Mouse (Mus musculus) limb, embryonic 15.5 days (tissue): ENCODE results near the gene Spcs3. TPM values are rescaled to one million over a fixed set of nuclear protein-coding genes. Genes with fewer than 3 reads are reported as not detected.
A peak's percentile ranks its signal among the peaks of the same experiment; 100 is the strongest.
"Not testable (repeated sequence)": the region's sequence is repeated elsewhere in the genome, so short reads cannot be mapped to it uniquely, and the experiment has no call there.

ENCODE experiments used
- ATAC-seq: fragments of 200-750 bp; cut with Nextera tagmentation; 2 replicates; pipeline ENCODE4 v1.8.0; 2017; ENCODE audit warnings: low read depth, moderate TSS enrichment; ENCODE audit not compliant: insufficient number of reproducible peaks, low FRiP score, low TSS enrichment
- H3K27ac ChIP-seq: fragments of 300-500 bp; sonication (generic); 2 replicates; pipeline ENCODE4 v1.5.1; 2015; ENCODE audit warnings: moderate library complexity, mild to moderate bottlenecking, inconsistent platforms
- H3K27me3 ChIP-seq: fragments of 300-500 bp; sonication (generic); 2 replicates; pipeline ENCODE4 v1.6.1; 2015; ENCODE audit warnings: inconsistent platforms
- H3K36me3 ChIP-seq: fragments of 300-500 bp; sonication (generic); 2 replicates; pipeline ENCODE4 v1.6.1; 2015; ENCODE audit warnings: inconsistent platforms
- H3K4me1 ChIP-seq: fragments of 300-500 bp; sonication (generic); 2 replicates; pipeline ENCODE4 v1.6.1; 2015; ENCODE audit warnings: inconsistent platforms
- H3K4me2 ChIP-seq: fragments of 300-500 bp; sonication (generic); 2 replicates; pipeline ENCODE4 v1.6.1; 2015; ENCODE audit warnings: mild to moderate bottlenecking, inconsistent platforms
- H3K4me3 ChIP-seq: fragments of 300-500 bp; sonication (generic); 2 replicates; pipeline ENCODE4 v1.5.1; 2015; ENCODE audit warnings: mild to moderate bottlenecking, inconsistent platforms
- H3K9ac ChIP-seq: fragments of 300-500 bp; sonication (generic); 2 replicates; pipeline ENCODE4 v1.6.1; 2015; ENCODE audit warnings: inconsistent platforms
- H3K9me3 ChIP-seq: fragments of 300-500 bp; sonication (generic); 2 replicates; pipeline ENCODE4 v1.6.1; 2016; ENCODE audit warnings: inconsistent platforms
- WGBS: fragments of 180-500 bp; shearing (Covaris S2); methylation state at CpG from one replicate; pipeline ENCODE4 v1.1.7; 2015; 5-methylcytosine and 5-hydroxymethylcytosine counted together
- polyA plus RNA-seq: library from polyadenylated mRNA; unstranded; fragments of >200 nt; fragmentation: Nextera tagmentation; extraction: Ambion mirVana; gene quantifications from 2 replicates; pipeline ENCODE4 v1.2.1, GENCODE M21; 2015

Spcs3 gene
- polyA plus RNA-seq, 1 experiment from 2014 or later, result 93.0 TPM

DNA sequence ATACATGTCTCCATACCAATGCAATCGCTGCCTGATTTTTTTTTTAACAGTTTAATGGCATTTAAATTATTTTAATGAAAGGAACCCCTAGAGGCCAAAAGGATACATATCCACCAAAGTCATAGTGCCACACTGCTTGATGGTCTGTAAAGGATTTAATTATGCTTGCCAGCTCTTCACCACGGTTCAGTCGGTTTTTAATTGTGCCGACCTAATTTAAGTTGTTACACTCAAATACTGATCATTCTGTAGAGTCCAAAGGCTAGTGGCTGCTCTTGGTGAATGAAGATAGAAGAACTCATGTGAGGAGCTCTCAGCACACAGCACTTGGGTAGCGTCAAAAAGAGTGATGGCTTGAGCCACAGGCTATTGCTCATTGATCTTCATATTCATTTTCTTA lies 5.4 kb upstream of the Spcs3 start:
- no peak for ATAC-seq
- H3K27me3 ChIP-seq, result no peaks in the 10 kb centered on the region
- no peaks in the 10 kb centered on the region for H3K4me1 ChIP-seq
- no peaks in the 10 kb centered on the region for H3K9me3 ChIP-seq
- no peak overlapping the region for H3K4me2 ChIP-seq
- no peaks in the 10 kb centered on the region for H3K36me3 ChIP-seq
- no peak overlapping the region for H3K27ac ChIP-seq
- no peak overlapping the region for H3K4me3 ChIP-seq
- 80% methylated on average over 5 of the region's 5 CpGs for WGBS
- H3K9ac ChIP-seq, result no peak overlapping the region

DNA sequence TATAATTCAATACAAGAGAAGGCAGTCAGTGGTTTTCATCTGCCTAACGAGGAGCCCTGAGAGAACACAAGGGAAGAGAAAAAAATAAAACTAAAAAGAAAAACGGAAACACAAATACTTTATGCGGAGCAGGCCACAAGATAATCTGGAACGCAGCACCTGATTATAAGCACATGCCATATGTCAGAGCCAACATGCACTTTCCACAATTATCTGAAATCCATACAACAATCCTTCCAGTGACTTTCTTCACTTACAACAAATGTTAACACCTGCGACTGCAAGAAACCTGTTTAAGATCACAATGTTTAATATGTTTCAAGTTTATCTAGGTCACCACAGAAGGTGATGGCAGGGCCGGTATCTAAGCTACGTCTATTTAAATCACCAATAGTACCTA lies 1.2 kb downstream of the Spcs3 start:
- Histone ChIP-seq H3K27me3 (no peaks in the 10 kb centered on the region), H3K9me3 (no peaks in the 10 kb centered on the region), H3K4me1 (peaks cover 12% of the 10 kb centered on the region), H3K27ac (no peak overlapping the region), H3K36me3 (peaks cover 11% of the 10 kb centered on the region), H3K9ac (peak overlapping the region; percentile 87; the same call in 1 of the 2 replicates), H3K4me3 (peak overlapping the region; percentile 98), H3K4me2 (peak overlapping the region; percentile 55)
- ATAC-seq, result no peak
- WGBS, result 33% methylated on average over 7 of the region's 7 CpGs

- Histone ChIP-seq H3K9me3 (no peaks in the 10 kb centered on the region), H3K4me1 (peaks cover 12% of the 10 kb centered on the region), H3K4me3 (no peak overlapping the region), H3K4me2 (no peak overlapping the region), H3K27me3 (no peaks in the 10 kb centered on the region), H3K9ac (no peak overlapping the region), H3K36me3 (peaks cover 24% of the 10 kb centered on the region), H3K27ac (no peak overlapping the region)
- ATAC-seq, result no peak
- 93% methylated on average over 6 of the region's 6 CpGs for WGBS
These were observed 3.1 kb downstream of the Spcs3 start for GRCm38 (mm10) chr8:54526700-54527099.

GRCm38 (mm10) chr8:54525606-54526005 lies 4.2 kb downstream of the Spcs3 start:
- Histone ChIP-seq H3K27ac (no peak overlapping the region), H3K4me3 (no peak overlapping the region), H3K27me3 (no peaks in the 10 kb centered on the region), H3K4me2 (no peak overlapping the region), H3K9ac (no peak overlapping the region), H3K36me3 (peaks cover 35% of the 10 kb centered on the region), H3K9me3 (no peaks in the 10 kb centered on the region), H3K4me1 (peaks cover 12% of the 10 kb centered on the region)
- WGBS, result 82% methylated on average over 2 of the region's 2 CpGs
- no peak for ATAC-seq

GRCm38 (mm10) chr8:54520516-54520915 lies 9.3 kb downstream of the Spcs3 start:
- ATAC-seq, result no peak
- Histone ChIP-seq H3K4me3 (no peak overlapping the region), H3K27ac (no peak overlapping the region), H3K27me3 (no peaks in the 10 kb centered on the region), H3K36me3 (peaks cover 38% of the 10 kb centered on the region), H3K9me3 (no peaks in the 10 kb centered on the region), H3K4me2 (no peak overlapping the region), H3K9ac (no peak overlapping the region), H3K4me1 (no peaks in the 10 kb centered on the region)
- WGBS, result 76% methylated on average over 4 of the region's 4 CpGs

GRCm38 (mm10) chr8:54518756-54519460 lies 10.9 kb downstream of the Spcs3 start:
- Histone ChIP-seq H3K9me3 (no peaks in the 10 kb centered on the region), H3K27me3 (no peaks in the 10 kb centered on the region), H3K4me2 (no peak overlapping the region), H3K36me3 (peaks cover 35% of the 10 kb centered on the region), H3K27ac (no peak overlapping the region), H3K4me1 (no peaks in the 10 kb centered on the region), H3K9ac (no peak overlapping the region), H3K4me3 (no peak overlapping the region)
- ATAC-seq, result no peak
- 69% methylated on average over 10 of the region's 10 CpGs for WGBS

DNA sequence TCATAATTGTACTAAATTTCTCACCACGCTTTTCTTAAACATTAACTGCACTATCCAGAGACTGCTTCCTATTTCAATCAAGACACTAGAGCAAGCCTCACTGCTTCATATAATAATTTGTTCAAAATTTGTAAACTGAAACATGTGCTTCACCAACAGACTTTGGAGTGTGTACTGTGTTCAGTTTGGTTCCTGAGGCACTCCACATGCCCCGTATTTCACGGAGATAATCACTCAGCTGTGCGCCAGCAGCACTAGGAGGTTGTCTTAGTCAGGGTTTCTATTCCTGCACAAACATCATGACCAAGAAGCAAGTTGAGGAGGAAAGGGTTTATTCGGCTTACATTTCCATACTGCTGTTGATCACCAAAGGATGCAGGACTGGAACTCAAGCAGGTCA lies 17.6 kb downstream of the Spcs3 start:
- not testable (repeated sequence) for H3K9ac ChIP-seq, H3K4me3 ChIP-seq, H3K4me1 ChIP-seq, H3K4me2 ChIP-seq, H3K36me3 ChIP-seq, ATAC-seq, H3K27ac ChIP-seq, H3K9me3 ChIP-seq, H3K27me3 ChIP-seq
- WGBS, result 75% methylated on average over 5 of the region's 5 CpGs

DNA sequence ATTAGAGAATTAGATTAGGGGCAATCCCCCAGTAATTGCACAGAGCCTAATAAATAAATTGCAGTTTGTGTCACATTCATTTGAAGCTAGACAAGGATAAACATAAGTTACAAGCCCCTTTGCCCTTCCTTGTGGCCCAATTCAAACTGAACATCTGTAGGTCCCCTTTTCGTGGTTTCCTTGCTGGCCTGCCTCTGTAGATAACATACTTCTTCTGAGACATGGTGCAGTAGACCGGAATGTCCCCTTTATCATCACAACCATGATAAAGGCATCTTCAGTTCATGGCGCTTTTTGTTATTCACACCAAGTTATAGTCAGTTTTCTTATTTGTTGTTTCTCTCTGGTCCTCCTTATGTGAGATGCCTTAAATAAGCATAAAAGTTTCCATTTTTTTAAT lies 18.0 kb downstream of the Spcs3 start:
- Histone ChIP-seq H3K4me2 (no peak overlapping the region), H3K9ac (no peak overlapping the region), H3K27me3 (no peaks in the 10 kb centered on the region), H3K27ac (no peak overlapping the region), H3K36me3 (no peaks in the 10 kb centered on the region; the same call in 1 of the 2 replicates), H3K9me3 (no peaks in the 10 kb centered on the region), H3K4me3 (no peak overlapping the region), H3K4me1 (peaks cover 4% of the 10 kb centered on the region; the same call in 1 of the 2 replicates)
- ATAC-seq, result no peak
- 81% methylated on average over 3 of the region's 3 CpGs for WGBS

DNA sequence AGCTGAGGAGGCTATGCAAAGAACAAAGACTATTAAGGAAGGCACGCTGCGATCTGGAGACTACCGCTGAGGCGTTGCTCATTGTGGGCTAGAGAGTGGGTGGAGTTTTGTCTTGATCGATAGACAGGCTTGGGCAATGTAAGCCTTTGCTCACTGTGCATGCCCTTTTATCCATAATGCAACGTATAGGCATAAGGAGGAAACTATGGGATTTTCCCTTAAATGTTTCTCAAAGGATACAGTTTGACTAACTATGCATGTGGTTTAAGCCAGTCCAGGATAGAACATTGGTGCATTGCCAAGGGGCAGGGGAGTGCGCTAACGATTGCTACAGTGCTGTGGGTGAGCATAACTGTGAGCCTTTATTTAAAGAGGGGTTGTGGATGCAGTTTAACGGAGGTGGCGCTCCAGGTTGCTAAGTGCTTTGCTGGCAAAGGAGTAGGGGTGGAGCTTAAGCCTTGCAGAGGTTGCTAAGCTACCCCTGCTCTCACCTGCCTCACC lies 20.5 kb downstream of the Spcs3 start:
- H3K4me1 ChIP-seq, result peaks cover 4% of the 10 kb centered on the region; the same call in 1 of the 2 replicates
- 4% methylated on average over 10 of the region's 10 CpGs for WGBS
- peak overlapping the region; percentile 25 for H3K4me3 ChIP-seq
- peak; percentile 59; the same call in 1 of the 2 replicates for ATAC-seq
- no peaks in the 10 kb centered on the region for H3K27me3 ChIP-seq
- no peak overlapping the region for H3K9ac ChIP-seq
- H3K27ac ChIP-seq, result no peak overlapping the region
- no peaks in the 10 kb centered on the region for H3K36me3 ChIP-seq
- no peaks in the 10 kb centered on the region for H3K9me3 ChIP-seq
- peak overlapping the region; percentile 49 for H3K4me2 ChIP-seq

DNA sequence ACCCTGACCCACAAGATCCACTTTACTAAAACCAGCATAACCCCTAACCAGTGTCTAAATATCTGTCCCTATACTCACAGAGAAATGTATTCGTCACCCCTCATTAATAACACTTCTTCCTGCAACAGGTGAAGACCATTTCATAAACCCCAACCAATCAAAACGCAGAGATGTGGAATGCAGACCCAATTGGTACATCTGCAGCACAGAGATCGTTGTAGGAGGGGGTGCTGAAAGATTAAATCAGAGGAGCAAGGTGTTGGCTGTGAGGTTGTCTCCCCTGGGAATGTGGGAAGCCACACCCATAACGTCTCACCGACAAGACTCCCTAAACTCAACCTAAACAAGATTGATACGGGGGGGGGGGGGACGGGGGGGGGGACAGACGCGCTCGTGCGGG lies 21.0 kb downstream of the Spcs3 start:
- no peaks in the 10 kb centered on the region for H3K36me3 ChIP-seq
- peak overlapping the region; percentile 49 for H3K4me2 ChIP-seq
- H3K4me1 ChIP-seq, result peaks cover 4% of the 10 kb centered on the region; the same call in 1 of the 2 replicates
- WGBS, result 5% methylated on average over 9 of the region's 11 CpGs
- no peak overlapping the region for H3K9ac ChIP-seq
- peak overlapping the region; percentile 25; the same call in 1 of the 2 replicates for H3K4me3 ChIP-seq
- no peak overlapping the region for H3K27ac ChIP-seq
- H3K27me3 ChIP-seq, result no peaks in the 10 kb centered on the region
- no peak for ATAC-seq
- no peaks in the 10 kb centered on the region for H3K9me3 ChIP-seq

- peaks cover 4% of the 10 kb centered on the region; the same call in 1 of the 2 replicates for H3K4me1 ChIP-seq
- no peak overlapping the region for H3K9ac ChIP-seq
- H3K27me3 ChIP-seq, result no peaks in the 10 kb centered on the region
- H3K4me2 ChIP-seq, result no peak overlapping the region
- no peak overlapping the region for H3K4me3 ChIP-seq
- no peak overlapping the region for H3K27ac ChIP-seq
- H3K36me3 ChIP-seq, result no peaks in the 10 kb centered on the region
- 21% methylated on average over 1 of the region's 1 CpGs for WGBS
- ATAC-seq, result no peak
- H3K9me3 ChIP-seq, result no peaks in the 10 kb centered on the region
These were observed 21.7 kb downstream of the Spcs3 start for GRCm38 (mm10) chr8:54508096-54508456.

DNA sequence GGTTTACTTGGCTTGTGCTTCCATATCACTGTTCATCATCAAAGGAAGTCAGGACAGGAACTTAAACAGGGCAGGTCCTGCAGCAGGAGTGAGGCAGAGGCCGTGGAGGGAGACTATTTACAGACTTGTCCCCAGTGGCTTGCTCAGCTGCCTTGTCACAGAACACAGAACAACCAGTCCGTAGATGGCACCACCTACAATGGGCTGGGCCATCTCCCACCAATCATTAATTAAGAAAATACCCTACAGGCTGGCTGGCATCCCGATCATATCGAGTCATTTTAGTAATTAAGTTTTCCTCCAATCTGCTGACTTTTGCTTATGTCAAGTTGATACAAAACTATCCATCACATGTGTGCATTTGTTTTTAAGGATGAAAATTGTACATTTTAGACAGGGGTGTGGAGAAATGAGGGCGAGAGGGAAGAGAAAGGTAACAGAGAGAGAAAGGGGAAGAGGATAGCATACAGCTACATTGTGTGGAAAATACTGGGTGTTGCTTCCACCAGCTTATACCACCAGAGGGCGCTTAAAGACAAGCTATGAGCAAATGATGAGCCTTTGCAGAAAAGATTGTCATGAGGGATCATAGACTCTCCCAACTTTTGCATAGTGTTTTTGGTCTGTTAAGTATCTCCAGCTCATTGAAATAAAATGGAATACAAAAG lies 22.2 kb downstream of the Spcs3 start:
- 30% methylated on average over 6 of the region's 6 CpGs for WGBS
- no peak for ATAC-seq

More for the DNA sequence above, 22.2 kb downstream of the Spcs3 start:
- Histone ChIP-seq H3K27ac (no peak overlapping the region), H3K9me3 (no peaks in the 10 kb centered on the region), H3K4me2 (no peak overlapping the region), H3K9ac (no peak overlapping the region), H3K36me3 (no peaks in the 10 kb centered on the region), H3K27me3 (no peaks in the 10 kb centered on the region), H3K4me1 (peaks cover 4% of the 10 kb centered on the region; the same call in 1 of the 2 replicates), H3K4me3 (no peak overlapping the region)
